Mouse (Mus musculus): ENCODE measurements around the gene Ina. TPM values are rescaled to one million over a fixed set of nuclear protein-coding genes. Genes with fewer than 3 reads are reported as not detected.

Ina gene
- polyA plus RNA-seq (2017; shearing (Covaris generic)): not detected

GRCm38 (mm10) chr19:47014447-47015381 lies at the start of gene Ina, which contains the start of gene Nt5c2:
TSS of gene Ina (plus strand) at chr19:47014698.
TSS of gene Nt5c2 (minus strand) at chr19:47015153.

GRCm38 (mm10) chr19:47050271-47051032 lies 36.0 kb downstream of the Ina start, which contains the start of gene Pcgf6:
TSS of gene Pcgf6 (minus strand) at chr19:47050906.

GRCm38 (mm10) chr19:47067096-47067882 lies 52.8 kb downstream of the Ina start, which contains the start of gene Taf5:
TSS of gene Taf5 (plus strand) at chr19:47067746.

Other genes starting within 250 kb of the Ina start
- gene Nt5c2, start 455 bp downstream of the Ina start, polyA plus RNA-seq (2017; shearing (Covaris generic)): 76.4 TPM
- gene Pcgf6, start 36.2 kb downstream of the Ina start, polyA plus RNA-seq (2017; shearing (Covaris generic)): 33.4 TPM
- gene Taf5, start 53.0 kb downstream of the Ina start, polyA plus RNA-seq (2017; shearing (Covaris generic)): 24.4 TPM
- 423 TPM for gene Usmg5, start 75.9 kb downstream of the Ina start, polyA plus RNA-seq (2017; shearing (Covaris generic))
- gene Pdcd11, start 76.1 kb downstream of the Ina start, polyA plus RNA-seq (2017; shearing (Covaris generic)): 18.9 TPM
- gene Calhm2, start 123.6 kb downstream of the Ina start, polyA plus RNA-seq (2017; shearing (Covaris generic)): 2.9 TPM
- gene Calhm1, start 129.6 kb downstream of the Ina start, polyA plus RNA-seq (2017; shearing (Covaris generic)): not detected
- gene Calhm3, start 143.1 kb downstream of the Ina start, polyA plus RNA-seq (2017; shearing (Covaris generic)): not detected
- 0.17 TPM for gene Neurl1a, start 164.1 kb downstream of the Ina start, polyA plus RNA-seq (2017; shearing (Covaris generic))